Mouse (Mus musculus) gonadal fat pad, adult 2 months (tissue): ENCODE measurements around the gene Ahnak2. TPM values are rescaled to one million over a fixed set of nuclear protein-coding genes. Genes with fewer than 3 reads are reported as not detected.
"Not testable (repeated sequence)": the region's sequence is repeated elsewhere in the genome, so short reads cannot be mapped to it uniquely, and the experiment has no call there.

Experiments
- DNase-seq: peaks from one replicate; pipeline ENCODE4 v3.0.0-alpha.2; 2012; ENCODE audit warnings: low read depth
- polyA plus RNA-seq: library from polyadenylated mRNA; depleted of rRNA; stranded (reverse); fragments of >200 nt; gene quantifications from 2 replicates; pipeline ENCODE4 v1.2.3, GENCODE M21; 2012

Ahnak2 gene
- polyA plus RNA-seq, 1 experiment: 5.2 TPM

GRCm38 (mm10) chr12:112821216-112821615, 18.8 kb upstream of the Ahnak2 start:
- no peak for DNase-seq

- DNase-seq: no peak
Observed at GRCm38 (mm10) chr12:112820401-112820999, 18.0 kb upstream of the Ahnak2 start.

- DNase-seq: no peak
Observed at GRCm38 (mm10) chr12:112819057-112819662, 16.7 kb upstream of the Ahnak2 start.

GRCm38 (mm10) chr12:112816866-112817265, 14.4 kb upstream of the Ahnak2 start:
- not testable (repeated sequence) for DNase-seq

- no peak for DNase-seq
Observed at GRCm38 (mm10) chr12:112816294-112816693, 13.8 kb upstream of the Ahnak2 start.

GRCm38 (mm10) chr12:112814682-112815470, 12.4 kb upstream of the Ahnak2 start:
- DNase-seq: no peak

- DNase-seq: no peak
Observed at GRCm38 (mm10) chr12:112813370-112813769, 10.9 kb upstream of the Ahnak2 start.

- no peak for DNase-seq
Observed at GRCm38 (mm10) chr12:112810092-112810885, 7.8 kb upstream of the Ahnak2 start.

GRCm38 (mm10) chr12:112809641-112810040, 7.2 kb upstream of the Ahnak2 start:
- no peak for DNase-seq

- no peak for DNase-seq
Observed at GRCm38 (mm10) chr12:112808587-112809364, 6.3 kb upstream of the Ahnak2 start, which contains the start of gene Clba1. TSS of gene Clba1 (plus strand) at chr12:112808937.

- no peak for DNase-seq
Observed at GRCm38 (mm10) chr12:112808212-112808586, 5.7 kb upstream of the Ahnak2 start.

- no peak for DNase-seq
Observed at GRCm38 (mm10) chr12:112807796-112808195, 5.3 kb upstream of the Ahnak2 start.

GRCm38 (mm10) chr12:112806044-112806443, 3.6 kb upstream of the Ahnak2 start:
- DNase-seq: no peak

GRCm38 (mm10) chr12:112804046-112804445, 1.6 kb upstream of the Ahnak2 start:
- no peak for DNase-seq

- DNase-seq: no peak
Observed at GRCm38 (mm10) chr12:112802917-112803316, 460 bp upstream of the Ahnak2 start.

GRCm38 (mm10) chr12:112800476-112800875, 2.0 kb downstream of the Ahnak2 start:
- DNase-seq: no peak

- no peak for DNase-seq
Observed at GRCm38 (mm10) chr12:112799237-112799970, 3.1 kb downstream of the Ahnak2 start.

GRCm38 (mm10) chr12:112798716-112799115, 3.7 kb downstream of the Ahnak2 start:
- no peak for DNase-seq

- no peak for DNase-seq
Observed at GRCm38 (mm10) chr12:112798332-112798681, 4.2 kb downstream of the Ahnak2 start.

GRCm38 (mm10) chr12:112797672-112798331, 4.7 kb downstream of the Ahnak2 start:
- DNase-seq: no peak
